Mouse (Mus musculus) forebrain, embryonic 14.5 days (tissue): ENCODE results near the gene Pard3b. TPM values are rescaled to one million over a fixed set of nuclear protein-coding genes. Genes with fewer than 3 reads are reported as not detected.
A peak's percentile ranks its signal among the peaks of the same experiment; 100 is the strongest.

ENCODE experiments used
- ATAC-seq: fragments of 200-750 bp; cut with Nextera tagmentation; 2 replicates; pipeline ENCODE4 v1.8.0; 2017; ENCODE audit warnings: mild to moderate bottlenecking, moderate library complexity
- DNase-seq: peaks from one replicate; pipeline ENCODE4 v3.0.0-alpha.2; 2015; ENCODE audit warnings: low spot score
- H3K27ac ChIP-seq: fragments of 300-500 bp; sonication (generic); 2 replicates; pipeline ENCODE4 v1.5.1; 2014; ENCODE audit warnings: low read depth, mild to moderate bottlenecking, control low read depth, low read length, moderate library complexity
- H3K27me3 ChIP-seq: fragments of 300-500 bp; sonication (generic); replicated peaks from 2 replicates; pipeline ENCODE4 v1.6.1; 2014; ENCODE audit warnings: low read length, control low read depth, mixed read lengths; ENCODE audit not compliant: control insufficient read depth, insufficient read depth
- H3K36me3 ChIP-seq: fragments of 300-500 bp; sonication (generic); 2 replicates; pipeline ENCODE4 v1.6.1; 2014; ENCODE audit warnings: low read length, control low read depth; ENCODE audit not compliant: control insufficient read depth, insufficient read depth
- H3K4me1 ChIP-seq: fragments of 300-500 bp; sonication (generic); 2 replicates; pipeline ENCODE4 v1.6.1; 2014; ENCODE audit warnings: antibody characterized with exemption, low read length, control low read depth; ENCODE audit not compliant: control insufficient read depth, insufficient read depth
- H3K4me2 ChIP-seq: fragments of 300-500 bp; sonication (generic); 2 replicates; pipeline ENCODE4 v1.6.1; 2014; ENCODE audit warnings: mild to moderate bottlenecking, control low read depth, low read length
- H3K4me3 ChIP-seq: fragments of 300-500 bp; sonication (generic); 2 replicates; pipeline ENCODE4 v1.5.1; 2014; ENCODE audit warnings: low read depth, low read length, control low read depth
- H3K9ac ChIP-seq: fragments of 300-500 bp; sonication (generic); 2 replicates; pipeline ENCODE4 v1.6.1; 2014; ENCODE audit warnings: mild to moderate bottlenecking, low read length, control low read depth, moderate library complexity
- H3K9me3 ChIP-seq: fragments of 300-500 bp; sonication (generic); replicated peaks from 2 replicates; pipeline ENCODE4 v1.6.1; 2016; ENCODE audit warnings: low read length, control low read depth, mixed read lengths; ENCODE audit not compliant: control insufficient read depth
- WGBS: fragments of 180-500 bp; shearing (Covaris S2); extraction: QIAGEN DNeasy Blood & Tissue Kit; methylation state at CpG from one replicate; pipeline ENCODE4 v1.1.7; 2014; 5-methylcytosine and 5-hydroxymethylcytosine counted together
- polyA plus RNA-seq: library from polyadenylated mRNA; unstranded; fragments of >200 nt; fragmentation: Nextera tagmentation; extraction: Ambion mirVana; gene quantifications from 2 replicates; pipeline ENCODE4 v1.2.1, GENCODE M21; 2014

Gene Pard3b
- polyA plus RNA-seq, 1 experiment from 2014 or later, result 4.3 TPM

DNA sequence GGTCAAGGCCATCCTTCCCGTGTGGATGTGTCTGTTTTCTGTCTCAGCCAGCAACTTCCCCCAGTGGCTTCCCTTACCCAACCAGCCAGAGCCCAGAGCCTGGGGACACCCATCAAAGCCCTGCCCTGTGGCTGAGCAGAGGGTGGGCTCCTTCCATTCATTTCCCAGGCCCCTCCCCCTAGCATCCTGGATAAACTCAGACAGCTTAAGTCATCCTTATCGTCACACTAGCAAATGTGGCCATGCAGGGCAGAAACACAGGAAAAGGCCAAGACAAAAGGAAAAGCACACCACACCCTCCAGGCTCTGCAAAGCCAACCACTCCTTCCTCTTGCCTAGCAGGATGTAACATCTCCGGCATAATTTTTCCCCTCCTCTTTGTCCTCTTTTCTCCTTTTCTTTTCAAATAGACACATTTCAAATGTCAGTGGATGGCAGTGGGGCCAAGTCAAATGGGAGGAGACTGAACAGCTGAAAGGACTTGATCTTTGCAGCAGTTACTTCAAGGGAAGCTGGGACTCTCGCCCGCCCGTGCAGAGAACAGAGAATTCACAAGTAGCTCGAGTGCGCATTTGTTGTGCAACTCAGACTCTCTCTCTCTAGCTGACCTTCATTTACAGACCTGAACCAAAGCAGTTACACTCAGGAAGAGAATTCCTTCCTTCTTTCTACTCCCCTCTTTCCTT is 1026.5 kb downstream of the Pard3b start:
- H3K27me3 ChIP-seq, result no peaks in the 10 kb centered on the region
- no peaks in the 10 kb centered on the region for H3K9me3 ChIP-seq
- H3K4me2 ChIP-seq, result no peak overlapping the region
- no peak overlapping the region for H3K27ac ChIP-seq
- no peak for ATAC-seq
- H3K4me3 ChIP-seq, result no peak overlapping the region
- H3K9ac ChIP-seq, result no peak overlapping the region
- 63% methylated on average over 8 of the region's 8 CpGs for WGBS
- no peak for DNase-seq
- H3K36me3 ChIP-seq, result no peaks in the 10 kb centered on the region
- H3K4me1 ChIP-seq, result no peaks in the 10 kb centered on the region

DNA sequence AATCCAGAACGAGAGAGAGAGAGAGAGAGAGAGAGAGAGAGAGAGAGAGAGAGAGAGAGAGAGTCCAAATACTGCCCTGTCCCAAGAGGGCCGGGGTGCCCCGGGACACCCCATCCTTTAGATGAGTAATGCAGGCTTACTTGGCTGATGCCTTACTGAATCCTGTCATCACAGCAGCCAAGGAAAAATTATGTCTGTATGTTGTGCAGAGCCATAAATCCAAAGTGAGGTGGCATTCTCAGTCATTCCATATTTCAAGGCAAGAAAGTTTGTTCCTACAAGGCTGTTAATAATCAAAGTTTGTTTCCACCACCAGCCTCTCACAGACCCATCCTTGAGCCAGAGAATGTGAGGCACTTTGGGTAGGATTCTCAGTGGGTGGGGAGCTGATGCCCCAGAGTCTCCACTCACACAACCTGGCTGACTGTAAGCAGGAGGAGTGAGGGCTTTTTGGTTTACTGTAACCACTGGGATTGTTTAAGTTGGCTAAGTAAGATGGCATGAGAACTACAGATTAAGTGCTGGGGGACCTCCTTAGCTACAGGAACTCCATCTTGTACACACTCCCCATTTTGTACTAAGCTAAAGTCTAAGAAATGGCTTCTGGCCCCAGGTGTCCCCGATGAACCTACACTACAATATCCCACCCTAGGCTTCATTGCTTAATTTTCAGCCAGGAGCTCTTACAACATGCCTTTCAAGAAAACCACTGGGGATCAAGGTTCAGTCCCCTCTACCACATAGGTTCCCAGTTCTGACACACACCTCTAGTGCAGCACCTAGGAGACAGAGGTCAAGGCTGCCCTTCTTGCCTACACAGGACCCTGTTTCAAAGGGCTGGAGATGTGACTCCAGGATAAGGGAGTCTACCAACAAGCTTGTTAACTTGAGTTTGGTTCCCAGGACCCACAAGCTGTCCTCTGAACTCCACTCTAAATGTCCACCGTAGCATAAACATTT is 1027.4 kb downstream of the Pard3b start:
- Histone ChIP-seq H3K9ac (no peak overlapping the region), H3K27me3 (no peaks in the 10 kb centered on the region), H3K4me2 (no peak overlapping the region), H3K36me3 (no peaks in the 10 kb centered on the region), H3K4me3 (no peak overlapping the region), H3K9me3 (no peaks in the 10 kb centered on the region), H3K4me1 (no peaks in the 10 kb centered on the region), H3K27ac (no peak overlapping the region)
- 86% methylated on average over 5 of the region's 5 CpGs for WGBS
- ATAC-seq (no peak), DNase-seq (no peak)

DNA sequence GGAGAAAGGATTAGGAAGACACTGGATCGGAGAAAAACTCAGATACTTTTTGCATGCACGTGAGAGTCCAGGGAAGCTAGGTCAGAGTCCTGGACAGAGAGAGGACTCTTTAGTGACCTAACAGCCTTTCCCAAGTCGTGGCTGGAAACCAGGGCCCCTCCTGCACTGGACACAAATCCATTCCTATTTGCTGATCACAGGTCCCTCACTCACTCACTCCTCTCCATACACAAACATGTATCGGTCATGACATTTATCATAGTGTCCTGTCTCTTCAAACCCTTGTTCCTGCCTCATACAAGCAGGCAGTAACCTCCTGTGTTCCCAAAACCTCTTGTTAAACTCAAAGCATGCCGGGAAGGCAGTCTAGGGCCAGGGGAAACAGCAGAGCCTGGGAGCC is 1028.2 kb downstream of the Pard3b start:
- H3K9me3 ChIP-seq, result no peaks in the 10 kb centered on the region
- ATAC-seq (no peak), DNase-seq (no peak)
- H3K27ac ChIP-seq, result no peak overlapping the region
- H3K4me1 ChIP-seq, result no peaks in the 10 kb centered on the region
- no peak overlapping the region for H3K4me2 ChIP-seq
- WGBS, result 80% methylated on average over 5 of the region's 5 CpGs
- no peak overlapping the region for H3K4me3 ChIP-seq
- H3K27me3 ChIP-seq, result no peaks in the 10 kb centered on the region
- no peak overlapping the region for H3K9ac ChIP-seq
- no peaks in the 10 kb centered on the region for H3K36me3 ChIP-seq

DNA sequence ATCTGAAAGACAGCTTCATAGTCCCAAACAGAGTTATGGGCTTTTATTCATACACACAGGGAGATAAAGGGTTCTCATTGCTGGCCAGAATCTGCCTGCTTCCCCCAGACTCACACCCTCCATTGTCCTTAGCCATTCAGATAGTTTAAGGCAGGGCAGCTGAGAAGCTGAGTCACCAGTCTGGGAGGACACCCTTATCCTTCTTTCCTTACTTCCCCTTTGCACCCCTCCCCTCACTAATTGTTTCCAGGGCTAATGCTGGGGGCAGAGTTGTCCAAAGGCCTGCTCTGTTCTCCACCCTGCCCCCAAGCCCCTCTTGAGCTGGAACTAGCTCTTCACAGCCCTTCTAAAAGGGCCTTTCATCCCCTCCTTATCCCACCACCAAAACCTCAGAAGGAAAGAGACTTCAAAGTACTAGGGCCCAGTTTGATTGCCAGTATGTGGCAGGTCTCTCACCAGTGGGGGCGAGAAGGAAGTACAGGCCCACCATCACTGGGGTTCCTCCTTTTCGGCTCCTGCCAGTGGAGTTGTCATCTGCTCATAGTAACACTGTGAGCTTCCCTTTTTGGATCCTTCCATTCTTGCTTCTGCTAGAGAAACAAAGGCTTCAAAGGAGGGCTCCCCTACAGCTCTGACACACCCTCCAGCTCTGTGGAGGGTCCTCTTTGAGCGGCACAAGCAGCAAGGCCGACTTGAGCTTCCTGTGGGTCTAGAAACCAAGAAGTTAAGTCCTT is 1040.2 kb downstream of the Pard3b start:
- Histone ChIP-seq H3K9ac (no peak overlapping the region), H3K27me3 (no peaks in the 10 kb centered on the region), H3K27ac (no peak overlapping the region), H3K4me2 (no peak overlapping the region), H3K4me3 (no peak overlapping the region), H3K9me3 (no peaks in the 10 kb centered on the region), H3K4me1 (peaks cover 17% of the 10 kb centered on the region), H3K36me3 (no peaks in the 10 kb centered on the region)
- DNase-seq, result no peak
- 34% methylated on average over 4 of the region's 4 CpGs for WGBS
- ATAC-seq, result no peak

DNA sequence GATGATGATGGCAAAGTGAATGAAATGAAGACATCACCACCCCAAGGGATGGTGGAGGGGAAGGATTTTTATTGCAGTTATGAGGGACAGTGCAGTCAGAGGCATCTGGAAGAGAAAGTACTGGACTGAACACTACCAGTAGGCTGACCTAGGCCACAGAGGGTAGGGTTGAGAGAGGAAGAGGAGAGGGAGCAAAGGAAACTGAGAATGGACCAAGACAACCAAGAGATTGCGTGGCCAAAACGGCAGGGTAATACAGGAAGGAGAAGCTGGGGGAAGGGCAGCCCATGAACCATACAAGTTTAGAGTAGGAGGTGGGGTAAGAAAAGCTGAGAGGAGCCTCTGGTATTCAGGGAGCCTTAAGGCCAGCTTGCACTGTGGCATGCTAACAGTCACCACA is 1040.8 kb downstream of the Pard3b start:
- no peak overlapping the region for H3K4me3 ChIP-seq
- no peak overlapping the region for H3K9ac ChIP-seq
- H3K36me3 ChIP-seq, result no peaks in the 10 kb centered on the region
- no peak for ATAC-seq
- no peaks in the 10 kb centered on the region for H3K9me3 ChIP-seq
- H3K4me1 ChIP-seq, result peaks cover 17% of the 10 kb centered on the region
- H3K4me2 ChIP-seq, result no peak overlapping the region
- DNase-seq, result no peak
- no peak overlapping the region for H3K27ac ChIP-seq
- H3K27me3 ChIP-seq, result no peaks in the 10 kb centered on the region
- WGBS, result 91% methylated on average over 2 of the region's 2 CpGs

DNA sequence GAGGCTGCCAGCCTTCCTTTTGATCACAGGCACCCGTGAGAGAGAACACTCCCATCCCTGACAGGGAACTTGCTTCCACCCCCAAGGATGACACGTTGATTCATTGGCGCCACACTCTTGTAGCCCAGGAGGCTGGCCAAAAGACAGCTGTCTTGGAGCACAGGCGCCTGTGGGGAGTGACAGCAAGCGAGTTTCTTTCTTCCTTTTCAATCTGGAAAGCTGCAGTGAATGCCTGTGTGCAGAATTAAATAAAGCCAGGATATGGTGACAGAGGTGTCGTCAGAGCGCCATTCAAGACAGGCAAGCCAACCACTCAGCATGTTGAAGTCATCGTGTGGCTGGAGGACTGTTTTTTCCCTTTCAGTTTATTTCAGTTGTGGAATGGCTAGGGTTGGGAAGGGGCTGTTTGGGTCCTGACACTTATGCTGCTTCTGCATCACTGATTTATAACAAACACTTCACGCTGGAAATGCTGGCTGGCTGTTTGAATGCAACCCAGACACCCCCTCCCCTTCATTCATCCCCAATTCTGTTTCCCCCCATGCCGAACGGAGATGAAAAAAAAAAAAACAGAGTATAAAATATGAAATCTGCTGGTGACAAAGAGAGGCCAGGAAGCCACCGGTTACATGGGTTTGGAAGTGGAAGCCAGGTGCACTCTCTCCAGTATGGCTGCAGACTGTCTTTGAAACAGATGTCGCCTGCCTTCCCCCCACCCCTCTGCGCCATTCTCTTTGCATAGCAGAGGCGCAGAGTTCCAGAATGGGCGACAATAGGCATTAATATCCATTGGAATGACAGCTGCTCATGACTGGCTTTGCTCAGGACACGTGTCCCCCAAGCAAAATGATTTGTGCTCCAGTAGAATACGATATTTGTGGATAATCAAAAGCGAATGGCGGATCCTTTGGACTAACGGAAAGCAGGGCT is 1044.1 kb downstream of the Pard3b start:
- Histone ChIP-seq H3K27ac (peak overlapping the region; percentile 40), H3K4me1 (peaks cover 17% of the 10 kb centered on the region), H3K4me2 (peak overlapping the region; percentile 42), H3K9ac (no peak overlapping the region), H3K9me3 (no peaks in the 10 kb centered on the region), H3K4me3 (no peak overlapping the region), H3K36me3 (no peaks in the 10 kb centered on the region), H3K27me3 (no peaks in the 10 kb centered on the region)
- peak; percentile 75 for DNase-seq
- WGBS, result 27% methylated on average over 21 of the region's 21 CpGs
- ATAC-seq, result peak; percentile 84

DNA sequence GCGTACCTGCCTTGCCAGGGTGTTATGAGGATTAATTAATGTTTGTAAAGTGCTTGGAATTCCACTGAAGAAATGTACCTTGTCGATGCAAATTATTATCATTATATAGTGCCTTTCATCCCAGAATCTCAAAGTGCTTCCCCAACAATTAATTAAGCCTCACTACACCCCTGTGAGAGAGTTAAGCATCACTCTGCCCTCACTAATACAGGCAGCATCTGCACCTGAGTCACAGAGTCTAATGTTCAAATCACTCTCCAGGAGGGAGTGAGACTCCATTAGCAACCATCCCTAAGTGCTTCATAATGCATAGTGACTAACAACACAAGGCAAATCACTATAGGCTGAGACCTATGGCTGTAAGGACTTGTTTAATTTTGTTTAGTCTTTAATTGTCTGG is 1044.9 kb downstream of the Pard3b start:
- Histone ChIP-seq H3K4me3 (no peak overlapping the region), H3K4me1 (peaks cover 17% of the 10 kb centered on the region), H3K9me3 (no peaks in the 10 kb centered on the region), H3K27me3 (no peaks in the 10 kb centered on the region), H3K4me2 (no peak overlapping the region), H3K36me3 (no peaks in the 10 kb centered on the region), H3K27ac (no peak overlapping the region), H3K9ac (no peak overlapping the region)
- no peak for DNase-seq
- 64% methylated on average over 2 of the region's 2 CpGs for WGBS
- ATAC-seq, result no peak

DNA sequence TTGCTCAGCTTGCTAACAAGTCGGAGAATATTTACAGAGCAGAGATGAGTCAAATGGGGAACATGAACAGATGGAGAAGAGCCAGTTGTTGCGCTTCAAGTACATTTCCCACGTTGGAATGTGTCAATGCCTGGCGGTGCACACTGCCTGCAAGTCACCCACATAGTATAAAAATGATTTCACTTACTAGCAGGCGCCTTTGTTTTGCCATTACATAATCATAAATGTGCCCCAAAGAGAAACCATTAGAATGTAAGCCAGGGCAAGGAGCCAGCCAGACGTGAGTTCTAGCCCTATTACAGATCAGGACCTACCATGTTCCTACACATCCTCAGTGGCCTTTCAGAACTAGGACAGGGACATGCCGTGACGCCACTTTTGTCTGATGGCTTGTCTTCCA is 1048.9 kb downstream of the Pard3b start:
- H3K9ac ChIP-seq, result no peak overlapping the region
- DNase-seq, result no peak
- H3K27ac ChIP-seq, result no peak overlapping the region
- H3K4me1 ChIP-seq, result peaks cover 10% of the 10 kb centered on the region
- 85% methylated on average over 8 of the region's 8 CpGs for WGBS
- no peak for ATAC-seq
- H3K4me3 ChIP-seq, result no peak overlapping the region
- H3K4me2 ChIP-seq, result no peak overlapping the region
- H3K27me3 ChIP-seq, result no peaks in the 10 kb centered on the region
- no peaks in the 10 kb centered on the region for H3K36me3 ChIP-seq
- no peaks in the 10 kb centered on the region for H3K9me3 ChIP-seq
